Mouse (Mus musculus) adrenal gland, adult 2 months (tissue): ENCODE data around the gene Rab3c. TPM values are rescaled to one million over a fixed set of nuclear protein-coding genes. Genes with fewer than 3 reads are reported as not detected.
A peak's percentile ranks its signal among the peaks of the same experiment; 100 is the strongest.

Experiments
- DNase-seq: peaks from one replicate; pipeline ENCODE4 v3.0.0; 2021
- polyA plus RNA-seq: library from polyadenylated mRNA; depleted of rRNA; stranded (reverse); fragments of >200 nt; gene quantifications from 2 replicates; pipeline ENCODE4 v1.2.3, GENCODE M21; 2012
- total RNA-seq, 2 experiments: library from RNA; stranded (reverse); gene quantifications; 2 replicates each; pipeline ENCODE4 v1.2.3; 2021

Gene Rab3c
- total and polyA plus RNA-seq, 3 experiments = 1.9 to 38.3 (median 25.7) TPM

GRCm38 (mm10) chr13:110190039-110190438 lies 90.8 kb downstream of the Rab3c start:
- no peak for DNase-seq

- DNase-seq = no peak
Observed at GRCm38 (mm10) chr13:110184963-110185685, 95.7 kb downstream of the Rab3c start.

- DNase-seq = no peak
Observed at GRCm38 (mm10) chr13:110175651-110176050, 105.1 kb downstream of the Rab3c start.

DNA sequence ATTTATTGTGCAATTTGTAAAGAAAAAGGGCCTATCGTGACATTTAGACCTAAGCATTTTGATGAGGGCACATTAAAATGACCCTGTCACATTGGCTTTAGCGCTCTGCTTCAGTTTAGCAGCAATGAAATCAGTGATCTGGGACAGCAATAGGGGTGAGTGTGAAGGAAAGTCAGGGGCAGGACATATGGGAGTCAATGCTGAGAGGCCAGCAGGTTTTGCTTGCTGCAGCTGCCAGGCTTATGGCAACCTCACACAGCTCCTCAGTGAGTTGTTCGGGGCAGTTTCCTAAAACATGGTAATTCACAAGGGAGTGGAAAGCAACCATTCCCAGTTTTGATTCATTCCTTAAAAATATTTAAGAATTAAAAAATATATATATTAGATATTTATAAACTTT lies 111.1 kb downstream of the Rab3c start:
- no peak for DNase-seq

DNA sequence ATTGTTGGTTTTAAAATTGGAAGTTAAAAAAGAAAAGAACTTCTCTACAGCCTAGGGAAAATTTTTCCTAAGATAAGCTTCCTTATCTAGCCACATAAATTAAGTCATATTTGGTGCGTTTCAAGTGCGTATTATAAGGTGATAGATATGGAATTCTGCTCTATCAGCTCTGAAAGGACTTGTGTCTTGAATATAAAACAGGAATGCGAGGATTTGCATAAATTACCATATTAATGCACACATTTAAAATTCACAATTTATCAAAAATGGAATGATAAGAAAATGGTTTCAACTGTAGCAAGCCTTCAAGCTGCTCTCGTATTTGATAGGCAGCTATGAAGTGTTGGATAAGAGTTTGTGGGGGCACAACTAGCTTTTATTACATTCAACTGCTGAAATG lies 111.6 kb downstream of the Rab3c start:
- no peak for DNase-seq

DNA sequence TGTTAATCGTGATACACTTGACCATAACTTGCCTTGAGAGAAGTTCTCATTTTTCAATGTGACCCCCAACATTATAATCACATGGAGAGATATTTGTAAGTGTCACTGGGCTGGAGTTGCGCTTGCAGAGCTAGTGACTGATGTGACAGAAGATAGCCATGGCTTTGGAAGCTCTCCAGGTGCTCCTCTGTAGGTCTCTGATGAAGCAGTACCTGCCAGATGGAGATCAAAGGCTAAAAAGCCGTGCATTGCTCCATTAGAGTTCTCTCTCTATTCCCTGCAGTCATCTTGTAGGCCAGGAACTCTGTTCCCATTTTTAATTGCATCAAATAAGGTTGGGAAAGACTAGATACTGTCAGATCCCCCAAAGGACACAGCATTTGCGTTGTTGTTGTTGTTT lies 112.2 kb downstream of the Rab3c start:
- no peak for DNase-seq

DNA sequence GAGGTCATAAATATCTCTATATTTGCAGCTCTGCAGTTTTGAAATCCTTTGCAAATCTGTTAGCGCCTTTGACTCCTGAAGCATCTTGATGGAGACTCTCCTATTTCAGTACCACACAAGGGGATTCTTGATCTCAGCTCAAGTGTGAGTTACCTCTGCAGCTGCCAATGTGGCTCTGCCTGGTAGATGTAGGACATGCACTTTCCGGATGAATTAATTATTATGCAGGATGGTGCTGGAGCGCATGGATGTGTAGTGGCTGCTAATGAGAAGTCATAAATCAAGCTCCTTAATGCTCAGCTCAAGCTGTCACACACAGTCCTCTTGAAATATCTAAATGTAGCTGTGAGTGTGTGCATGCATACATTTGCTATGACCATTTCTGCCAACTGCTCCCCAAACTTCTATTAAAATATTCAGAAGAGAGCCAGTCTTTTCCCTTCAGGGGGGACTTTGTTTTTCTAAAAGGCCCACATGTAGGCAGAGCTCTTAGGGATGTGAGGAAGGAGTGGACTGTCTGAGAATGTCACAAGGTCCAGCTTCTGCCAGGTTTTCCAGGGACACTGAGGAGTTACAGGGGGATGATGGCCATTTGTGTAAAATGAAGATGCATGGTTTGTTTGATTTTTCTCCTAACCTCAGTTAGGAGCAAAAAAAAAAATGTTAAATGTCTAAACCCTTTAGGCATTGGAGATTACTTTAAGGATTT lies 114.0 kb downstream of the Rab3c start:
- no peak for DNase-seq

- DNase-seq = no peak
Observed at GRCm38 (mm10) chr13:110159980-110160379, 120.8 kb downstream of the Rab3c start.

DNA sequence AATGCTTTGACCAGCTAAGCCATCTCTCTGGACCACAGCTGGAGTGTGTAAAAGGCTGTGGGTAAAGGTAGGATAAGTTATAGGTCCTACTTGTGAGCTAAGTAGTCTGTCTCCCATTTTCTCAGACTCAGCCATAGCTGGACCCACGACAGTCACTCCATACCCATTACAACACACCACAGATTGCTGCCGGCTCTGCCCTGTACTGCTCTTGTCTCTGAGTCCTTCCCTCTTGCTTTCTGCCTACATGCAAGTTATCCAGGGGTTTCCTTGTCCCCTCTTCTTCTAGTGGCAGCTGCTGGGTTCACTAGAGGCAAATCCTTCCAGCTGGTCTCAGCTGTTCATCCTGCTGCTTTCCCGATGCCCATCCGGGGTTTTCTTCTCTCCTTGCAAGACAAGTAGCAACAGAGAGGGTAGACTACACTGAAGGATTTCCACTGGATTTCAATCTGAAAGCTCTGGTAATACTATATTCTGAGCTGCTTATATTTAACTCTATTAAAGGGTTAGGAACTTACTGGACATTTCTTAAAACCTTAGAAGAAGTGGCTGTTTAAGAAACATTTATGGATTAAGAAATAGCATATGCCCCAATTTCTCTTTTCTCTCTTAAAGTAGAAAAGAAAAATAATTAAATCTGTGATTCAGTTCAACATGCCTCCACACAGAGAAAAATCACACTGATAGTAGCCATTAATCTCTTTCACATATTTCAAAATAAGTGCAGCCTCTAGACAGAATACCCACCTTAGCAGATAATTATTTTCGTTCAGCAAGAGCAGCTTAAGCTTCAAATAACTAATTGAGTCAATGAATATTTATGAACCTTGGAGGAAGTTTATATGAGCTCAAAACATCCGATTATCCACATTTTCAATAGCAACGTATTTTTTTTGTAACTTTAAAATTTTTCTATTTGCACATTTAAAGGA lies 121.9 kb downstream of the Rab3c start:
- DNase-seq = no peak

- DNase-seq = no peak
Observed at GRCm38 (mm10) chr13:110145545-110145944, 135.3 kb downstream of the Rab3c start.

DNA sequence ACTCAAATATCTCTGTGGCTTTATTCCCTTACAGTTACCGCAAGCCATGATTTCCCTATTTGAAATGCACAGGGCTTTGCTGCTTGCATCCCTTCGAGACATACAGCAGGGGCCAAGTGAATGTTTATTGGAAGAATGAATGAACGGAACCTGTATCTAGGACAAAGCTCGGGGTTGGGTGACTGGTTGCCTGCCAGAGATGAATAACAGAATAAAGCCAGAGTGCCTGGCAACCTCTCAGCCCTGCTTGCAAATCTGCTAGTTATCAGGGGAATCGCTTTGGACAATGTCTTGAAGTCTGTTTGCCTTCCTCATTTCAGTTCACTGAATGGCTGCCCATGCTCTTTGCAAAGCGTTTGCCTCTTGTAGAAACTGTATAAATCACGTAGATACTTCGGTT lies 135.8 kb downstream of the Rab3c start:
- no peak for DNase-seq

DNA sequence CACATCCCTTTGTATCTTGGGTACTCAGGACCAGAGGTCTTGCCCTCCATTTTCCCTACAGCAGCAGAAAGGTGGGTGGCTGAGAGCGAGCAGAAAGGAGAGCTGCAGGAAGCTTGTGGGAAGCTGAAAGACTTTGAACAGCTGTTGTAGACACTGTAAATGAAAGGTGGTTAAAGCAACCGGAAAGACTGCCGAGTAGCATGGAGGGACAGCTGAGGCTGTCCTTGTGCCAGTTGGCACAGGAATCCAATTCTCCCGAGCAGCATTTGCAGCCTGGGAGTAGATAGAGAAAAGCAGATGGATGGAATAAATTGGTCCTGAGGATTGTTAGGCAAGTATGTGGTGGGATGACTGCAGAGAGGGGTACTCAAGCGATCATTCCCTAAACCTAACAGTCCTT lies 141.5 kb downstream of the Rab3c start:
- DNase-seq = no peak

- DNase-seq = peak; percentile 26
Observed at GRCm38 (mm10) chr13:110138644-110139043, 142.2 kb downstream of the Rab3c start.

DNA sequence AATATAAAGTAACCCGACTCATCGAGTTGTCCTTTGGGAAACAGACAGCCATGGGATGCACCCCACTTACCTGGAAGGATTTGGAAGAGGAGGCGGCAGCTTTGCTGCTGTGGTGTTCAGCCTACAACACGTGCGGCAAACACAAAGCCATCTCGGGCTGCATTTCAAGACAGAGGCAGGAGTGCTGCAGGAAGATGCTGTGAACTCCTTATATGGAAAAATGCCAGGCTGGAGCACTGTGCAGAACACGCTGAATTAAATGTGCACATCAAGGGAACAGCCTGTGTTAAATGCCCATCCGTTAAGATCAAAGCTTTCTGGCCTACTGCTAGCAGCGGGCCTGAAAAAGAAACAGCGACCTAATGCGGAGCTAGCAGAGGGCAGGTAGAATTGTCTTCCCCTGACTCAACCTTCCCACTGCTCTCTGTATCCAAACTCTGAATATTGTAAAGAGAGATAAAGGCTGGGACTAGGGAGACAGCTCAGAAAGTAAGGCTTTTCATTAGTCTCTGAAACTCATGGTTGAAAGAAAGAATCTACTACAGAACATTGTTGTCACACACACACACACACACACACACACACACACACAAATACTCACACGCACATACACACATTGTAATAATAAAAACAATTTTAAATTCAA lies 153.1 kb downstream of the Rab3c start:
- DNase-seq = no peak

- no peak for DNase-seq
Observed at GRCm38 (mm10) chr13:110122825-110123224, 158.0 kb downstream of the Rab3c start.

DNA sequence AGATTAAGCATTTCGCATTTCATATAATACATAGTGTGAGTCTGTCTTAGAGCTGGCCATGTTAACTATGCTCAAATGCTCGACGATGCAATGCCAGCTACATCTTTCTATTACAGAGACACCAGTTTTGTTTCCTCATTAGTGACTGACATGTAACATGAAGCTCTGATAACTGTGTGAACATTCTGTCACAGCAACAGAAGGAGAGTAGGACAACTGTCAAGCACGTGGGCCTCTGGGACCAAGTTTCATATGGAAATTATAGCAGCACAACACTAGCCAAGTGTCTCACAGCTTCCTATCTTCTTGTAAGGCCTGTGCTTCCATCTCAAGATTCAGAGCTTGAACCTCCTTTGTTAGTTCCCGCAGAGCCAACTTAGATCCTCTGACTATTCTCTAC lies 163.9 kb downstream of the Rab3c start:
- no peak for DNase-seq

DNA sequence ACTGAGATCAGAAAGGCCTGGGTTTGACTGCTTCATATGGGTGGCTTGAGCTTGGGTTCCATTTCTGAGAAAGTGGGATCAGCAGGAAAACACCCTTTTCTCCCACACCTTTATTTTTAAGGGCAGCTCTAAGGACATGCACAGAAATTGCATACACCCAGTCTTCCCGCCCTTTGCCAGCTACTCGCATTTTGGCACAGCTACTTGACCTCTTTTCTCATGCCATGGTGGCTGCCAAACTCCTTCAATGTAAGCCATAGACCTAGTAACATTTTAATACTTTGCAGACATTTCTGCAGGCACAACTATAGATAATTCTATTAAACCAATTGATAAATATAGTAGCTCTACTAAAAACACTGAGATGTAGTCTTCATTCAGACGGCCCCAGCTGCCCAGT lies 164.5 kb downstream of the Rab3c start:
- no peak for DNase-seq

DNA sequence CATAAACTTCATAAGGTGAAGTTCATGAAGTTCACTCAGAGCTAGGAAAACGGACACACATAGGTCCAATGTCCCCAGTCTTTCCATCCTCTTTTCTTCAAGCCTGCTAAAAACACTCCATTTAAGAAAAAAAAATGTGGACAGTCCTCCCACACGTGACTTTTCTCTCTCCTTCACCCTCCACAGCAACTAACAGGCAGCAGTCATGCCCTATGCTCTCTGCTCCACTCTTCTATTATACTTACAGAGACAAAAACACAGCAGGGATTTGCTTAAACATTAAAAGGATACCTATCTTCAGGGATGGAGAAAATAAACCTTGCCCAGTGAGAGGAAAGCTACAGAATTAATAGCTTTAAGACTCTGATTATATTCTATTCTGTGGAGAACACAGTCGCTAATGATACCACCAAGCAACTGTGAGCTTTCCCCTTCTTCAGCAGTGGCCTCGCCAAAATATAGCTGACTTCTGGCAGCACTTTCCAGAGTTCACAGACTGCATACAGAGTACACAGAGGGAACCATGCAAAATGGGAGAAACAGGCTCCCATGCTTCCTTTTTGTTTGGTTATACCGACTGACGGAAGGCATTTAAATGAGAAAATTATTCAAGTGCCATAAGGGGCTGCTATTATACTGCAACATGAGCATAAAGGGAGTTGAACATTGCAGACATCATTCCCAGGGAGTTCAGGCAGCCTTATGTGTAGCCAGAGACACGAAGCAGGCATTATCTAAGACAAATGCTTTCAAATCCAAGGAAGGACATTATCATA lies 165.7 kb downstream of the Rab3c start:
- DNase-seq = no peak

GRCm38 (mm10) chr13:110113711-110114110 lies 167.1 kb downstream of the Rab3c start:
- no peak for DNase-seq

DNA sequence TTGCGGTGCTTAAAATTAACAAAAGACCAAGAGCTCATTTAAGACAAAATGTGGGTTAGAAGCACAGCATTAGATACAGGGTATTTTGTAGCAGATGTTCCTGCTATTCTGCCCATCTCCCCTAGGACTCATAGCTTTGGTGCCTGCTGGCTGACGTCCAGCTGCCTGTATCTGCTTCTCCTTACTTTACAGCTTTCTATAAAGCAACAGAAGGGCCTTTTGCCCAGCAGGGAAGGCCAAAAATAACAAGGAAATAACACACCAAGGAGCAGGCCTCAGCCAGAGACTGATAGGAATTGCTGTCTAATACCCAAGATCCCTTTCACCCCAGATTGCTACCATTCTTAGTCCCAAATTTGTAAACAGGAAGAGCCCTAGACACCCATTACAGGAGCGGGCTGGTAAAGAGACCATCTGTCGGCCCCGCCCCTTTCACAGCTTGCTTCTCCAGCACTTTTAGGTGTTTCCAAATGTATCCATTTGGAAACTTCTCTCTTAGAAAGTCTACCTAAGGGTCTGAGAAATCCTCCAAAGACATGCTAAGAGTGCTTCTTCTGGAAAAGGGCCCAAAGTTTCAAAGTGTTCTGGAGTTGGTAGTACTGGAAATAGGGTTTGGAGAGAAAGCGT lies 183.3 kb downstream of the Rab3c start:
- no peak for DNase-seq

DNA sequence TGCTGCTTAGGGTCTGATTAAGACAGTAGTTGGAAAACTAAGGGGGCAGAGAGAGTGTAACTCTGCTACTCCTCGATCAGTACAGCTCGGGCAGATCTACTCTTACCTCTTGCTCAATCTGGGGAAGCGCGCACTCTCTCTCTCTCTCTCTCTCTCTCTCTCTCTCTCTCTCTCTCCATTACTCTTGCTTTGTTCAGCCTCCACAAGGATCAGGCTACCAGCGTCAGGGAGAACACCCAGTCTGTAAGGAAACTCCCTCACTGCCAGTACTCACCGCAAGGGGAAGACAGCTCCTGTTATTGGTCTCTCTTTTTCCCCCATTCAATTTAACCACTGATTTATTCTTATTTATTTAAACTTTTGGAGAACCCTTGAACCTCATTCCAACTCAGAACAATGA lies 185.8 kb downstream of the Rab3c start:
- DNase-seq = no peak
